Mouse (Mus musculus) testis, adult 2 months (tissue): ENCODE results near the gene Arsg. TPM values are rescaled to one million over a fixed set of nuclear protein-coding genes. Genes with fewer than 3 reads are reported as not detected.

Experiments
- H3K27ac ChIP-seq: fragments of 200-500 bp; 2 replicates; pipeline ENCODE4 v1.5.1; 2012; ENCODE audit warnings: low read depth, low read length; ENCODE audit not compliant: control insufficient read depth, insufficient read depth
- H3K27me3 ChIP-seq: fragments of 200-500 bp; 2 replicates; pipeline ENCODE4 v1.6.1; 2012; ENCODE audit warnings: mild to moderate bottlenecking, low read length, moderate library complexity; ENCODE audit not compliant: control insufficient read depth, insufficient read depth
- H3K36me3 ChIP-seq: fragments of 200-500 bp; 2 replicates; pipeline ENCODE4 v1.6.1; 2012; ENCODE audit warnings: mild to moderate bottlenecking, low read length; ENCODE audit not compliant: control insufficient read depth, insufficient read depth
- H3K4me1 ChIP-seq: fragments of 200-500 bp; 2 replicates; pipeline ENCODE4 v1.6.1; 2012; ENCODE audit warnings: low read length; ENCODE audit not compliant: control insufficient read depth, insufficient read depth
- H3K4me3 ChIP-seq: fragments of 200-500 bp; 2 replicates; pipeline ENCODE4 v1.5.1; 2012; ENCODE audit warnings: low read depth, mild to moderate bottlenecking, low read length, moderate library complexity, mixed read lengths; ENCODE audit not compliant: control insufficient read depth
- CTCF ChIP-seq: fragments of 200-500 bp; IDR thresholded peaks from 2 replicates; pipeline ENCODE4 v1.5.1; 2012; ENCODE audit warnings: low read depth, mild to moderate bottlenecking, inconsistent platforms, low read length, moderate library complexity; ENCODE audit not compliant: control insufficient read depth, insufficient read depth, insufficient replicate concordance
- POLR2A ChIP-seq: fragments of 200-500 bp; IDR thresholded peaks from 2 replicates; pipeline ENCODE4 v1.6.1; 2012; ENCODE audit warnings: low read depth, mild to moderate bottlenecking, inconsistent platforms, low read length, moderate library complexity; ENCODE audit not compliant: control insufficient read depth
- polyA plus RNA-seq: library from polyadenylated mRNA; depleted of rRNA; stranded (reverse); fragments of >200 nt; gene quantifications from 2 replicates; pipeline ENCODE4 v1.2.3, GENCODE M21; 2012

Gene Arsg
- polyA plus RNA-seq, 1 experiment: 3.1 TPM

GRCm38 (mm10) chr11:109607600-109607999 is 134.4 kb downstream of the Arsg start:
- Histone ChIP-seq H3K4me3 (no peak overlapping the region), H3K27me3 (no peaks in the 10 kb centered on the region), H3K36me3 (no peaks in the 10 kb centered on the region), H3K4me1 (peaks cover 17% of the 10 kb centered on the region), H3K27ac (no peak overlapping the region)
- no peak for TF ChIP-seq POLR2A

DNA sequence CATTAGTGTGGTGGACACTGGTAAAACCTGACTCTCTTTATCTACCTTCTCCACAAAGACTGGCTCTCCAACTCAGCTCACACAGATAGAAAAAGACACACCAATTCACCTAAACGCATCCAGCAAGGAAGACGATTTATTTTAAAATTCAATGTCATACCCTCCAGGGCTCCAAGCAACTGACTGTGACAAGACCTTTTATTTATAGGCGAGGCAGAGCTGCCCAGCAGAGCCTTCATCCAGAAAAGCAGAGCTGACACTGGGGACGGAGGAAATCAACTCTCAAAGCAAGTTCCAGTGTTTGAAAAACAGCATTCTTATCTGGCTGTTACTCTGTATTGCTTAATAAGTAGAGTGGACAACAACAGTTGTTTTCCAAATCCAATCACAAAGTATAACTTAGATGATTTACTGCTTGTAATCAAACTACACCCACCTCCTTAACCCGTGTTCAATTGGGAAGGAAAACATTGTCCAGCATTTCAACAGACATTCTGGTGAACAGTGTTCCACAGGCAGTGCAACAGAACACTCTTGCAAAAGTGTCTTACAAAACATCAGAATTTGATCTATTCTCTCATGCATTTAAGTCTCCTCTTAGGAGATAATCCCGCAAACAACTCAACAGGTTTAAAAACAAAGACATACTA is 135.9 kb downstream of the Arsg start:
- no peak for TF ChIP-seq POLR2A
- no peak for TF ChIP-seq CTCF
- no peak overlapping the region for H3K4me3 ChIP-seq
- H3K36me3 ChIP-seq: no peaks in the 10 kb centered on the region
- peaks cover 17% of the 10 kb centered on the region for H3K4me1 ChIP-seq
- H3K27ac ChIP-seq: no peak overlapping the region
- no peaks in the 10 kb centered on the region for H3K27me3 ChIP-seq

GRCm38 (mm10) chr11:109610046-109610794 is 137.0 kb downstream of the Arsg start:
- no peaks in the 10 kb centered on the region for H3K27me3 ChIP-seq
- H3K4me1 ChIP-seq: peaks cover 17% of the 10 kb centered on the region
- H3K27ac ChIP-seq: no peak overlapping the region
- H3K36me3 ChIP-seq: no peaks in the 10 kb centered on the region
- H3K4me3 ChIP-seq: peak overlapping the region; percentile 92
- TF ChIP-seq CTCF: no peak
- TF ChIP-seq POLR2A: no peak

GRCm38 (mm10) chr11:109610795-109611302 is 137.7 kb downstream of the Arsg start:
- Histone ChIP-seq H3K36me3 (no peaks in the 10 kb centered on the region), H3K4me1 (peaks cover 17% of the 10 kb centered on the region), H3K27me3 (no peaks in the 10 kb centered on the region), H3K27ac (peak overlapping the region; percentile 80), H3K4me3 (peak overlapping the region; percentile 92)
- no peak for TF ChIP-seq CTCF
- no peak for TF ChIP-seq POLR2A

- Histone ChIP-seq H3K4me3 (peak within 1 kb of the TSS; percentile 92), H3K4me1 (peaks cover 17% of the 10 kb centered on the region), H3K36me3 (no peaks in the 10 kb centered on the region), H3K27ac (peak within 1 kb of the TSS; percentile 80), H3K27me3 (no peaks in the 10 kb centered on the region)
- TF ChIP-seq CTCF (peak; percentile 21; the same call in 1 of the 2 replicates), POLR2A (peak; percentile 89)
Measured at GRCm38 (mm10) chr11:109611303-109612149, 138.4 kb downstream of the Arsg start, which contains the start of gene Wipi1. Gene Wipi1 (minus strand): TSS chr11:109611967.

- H3K4me1 ChIP-seq: peaks cover 15% of the 10 kb centered on the region
- TF ChIP-seq POLR2A (no peak), CTCF (no peak)
- H3K36me3 ChIP-seq: no peaks in the 10 kb centered on the region
- H3K27ac ChIP-seq: no peak overlapping the region
- no peaks in the 10 kb centered on the region for H3K27me3 ChIP-seq
- no peak overlapping the region for H3K4me3 ChIP-seq
Measured at GRCm38 (mm10) chr11:109612871-109613529, 139.8 kb downstream of the Arsg start.

DNA sequence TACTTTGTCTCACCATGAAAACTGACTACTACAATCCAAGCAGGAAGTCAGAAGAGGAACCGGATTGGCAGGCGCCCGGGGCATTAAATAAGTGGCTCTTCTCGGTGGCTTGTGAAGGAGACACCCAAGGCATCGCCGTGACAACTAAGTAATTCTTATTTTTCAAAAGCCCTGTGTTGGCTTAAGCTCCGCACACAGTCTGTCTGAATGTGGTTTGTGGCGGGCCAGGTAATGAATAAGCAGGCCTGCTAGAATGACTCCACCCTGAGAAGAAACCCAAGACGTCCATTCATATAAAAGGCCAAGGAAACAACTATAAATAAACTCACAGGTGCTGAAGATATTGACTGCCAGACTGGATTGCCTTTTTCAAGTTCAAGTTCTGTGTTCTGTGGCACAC is 142.1 kb downstream of the Arsg start:
- H3K4me3 ChIP-seq: no peak overlapping the region
- no peaks in the 10 kb centered on the region for H3K36me3 ChIP-seq
- no peak overlapping the region for H3K27ac ChIP-seq
- H3K27me3 ChIP-seq: no peaks in the 10 kb centered on the region
- TF ChIP-seq POLR2A: no peak
- TF ChIP-seq CTCF: no peak
- H3K4me1 ChIP-seq: peaks cover 10% of the 10 kb centered on the region
